37 mouse cellular contexts compared by ENCODE assay signal in genomic region chr5:49563751-49564150, GRCm38 (mm10). TPM values are rescaled to one million over a fixed set of nuclear protein-coding genes. Genes with fewer than 3 reads are reported as not detected.
"Had no signal": no experiment of that assay in that cellular context is flagged by ENCODE, and none has a peak within 500 bp of the region (broad histone marks: within the 10 kb centered on the region; RNA-seq: fewer than 3 reads in every experiment).

No protein-coding gene starts in this region.

- H3K4me1 ChIP-seq: limb, embryonic 10.5 days; limb, embryonic 12.5 days; limb, embryonic 13.5 days; limb, embryonic 15.5 days; liver, embryonic 12.5 days; liver, embryonic 13.5 days; liver, embryonic 15.5 days; lung, embryonic 15.5 days; megakaryocyte, embryonic 14.5 days; midbrain, embryonic 10.5 days; midbrain, embryonic 12.5 days; midbrain, embryonic 13.5 days; midbrain, embryonic 15.5 days; neural tube, embryonic 12.5 days; neural tube, embryonic 13.5 days had no signal

- H3K27ac ChIP-seq: limb, embryonic 10.5 days; limb, embryonic 12.5 days; limb, embryonic 13.5 days; limb, embryonic 15.5 days; liver, embryonic 12.5 days; liver, embryonic 13.5 days; liver, embryonic 14.5 days; liver, embryonic 15.5 days; lung, embryonic 15.5 days; macrophage; midbrain, embryonic 10.5 days; midbrain, embryonic 12.5 days; midbrain, embryonic 13.5 days; midbrain, embryonic 15.5 days; neural tube, embryonic 12.5 days; neural tube, embryonic 13.5 days had no signal

- ATAC-seq: liver, embryonic 12.5 days; liver, postnatal 0 days; lung, postnatal 0 days; midbrain, embryonic 13.5 days; midbrain, embryonic 15.5 days; midbrain, embryonic 16.5 days had no signal

- H3K9me3 ChIP-seq: limb, embryonic 10.5 days; limb, embryonic 12.5 days; limb, embryonic 13.5 days; limb, embryonic 15.5 days; liver, embryonic 12.5 days; liver, embryonic 13.5 days; liver, embryonic 15.5 days; lung, embryonic 15.5 days; megakaryocyte, embryonic 14.5 days; midbrain, embryonic 10.5 days; midbrain, embryonic 12.5 days; midbrain, embryonic 13.5 days; midbrain, embryonic 15.5 days; neural tube, embryonic 12.5 days; neural tube, embryonic 13.5 days had no signal

- H3K9ac ChIP-seq: limb, embryonic 12.5 days; limb, embryonic 13.5 days; limb, embryonic 15.5 days; liver, embryonic 12.5 days; liver, embryonic 13.5 days; liver, embryonic 14.5 days; liver, embryonic 15.5 days; liver, postnatal 0 days; lung, embryonic 14.5 days; lung, embryonic 15.5 days; midbrain, embryonic 12.5 days; midbrain, embryonic 13.5 days; midbrain, embryonic 15.5 days; neural tube, embryonic 12.5 days; neural tube, embryonic 13.5 days had no signal

- DNase-seq: left cerebral cortex, postnatal 4 days; liver; liver, embryonic 13.5 days; liver, postnatal 0 days; lung, adult 18-20 months; lung, adult 2 months; lung, embryonic 14.5 days; lung, postnatal 10 days; lung, postnatal 14 days; lung, postnatal 36 days; lung, postnatal 4 days; midbrain, embryonic 14.5 days had no signal

- H3K4me3 ChIP-seq: limb, embryonic 10.5 days; limb, embryonic 12.5 days; limb, embryonic 13.5 days; limb, embryonic 15.5 days; liver, embryonic 12.5 days; liver, embryonic 13.5 days; liver, embryonic 15.5 days; lung, embryonic 15.5 days; megakaryocyte, embryonic 14.5 days; midbrain, embryonic 10.5 days; midbrain, embryonic 12.5 days; midbrain, embryonic 13.5 days; midbrain, embryonic 15.5 days; myocyte; neural tube, embryonic 12.5 days; neural tube, embryonic 13.5 days had no signal

- H3K4me2 ChIP-seq: limb, embryonic 12.5 days; limb, embryonic 13.5 days; limb, embryonic 15.5 days; liver, embryonic 11.5 days; liver, embryonic 12.5 days; liver, embryonic 13.5 days; liver, embryonic 15.5 days; lung, embryonic 14.5 days; lung, embryonic 15.5 days; midbrain, embryonic 11.5 days; midbrain, embryonic 12.5 days; midbrain, embryonic 13.5 days; midbrain, embryonic 15.5 days; neural tube, embryonic 12.5 days; neural tube, embryonic 13.5 days had no signal

- H3K27me3 ChIP-seq: limb, embryonic 12.5 days; limb, embryonic 13.5 days; limb, embryonic 15.5 days; liver, embryonic 12.5 days; liver, embryonic 13.5 days; liver, embryonic 15.5 days; lung, embryonic 15.5 days; megakaryocyte, embryonic 14.5 days; midbrain, embryonic 12.5 days; midbrain, embryonic 13.5 days; midbrain, embryonic 15.5 days; neural tube, embryonic 12.5 days; neural tube, embryonic 13.5 days had no signal

- H3K36me3 ChIP-seq: limb, embryonic 10.5 days; limb, embryonic 12.5 days; limb, embryonic 13.5 days; limb, embryonic 15.5 days; liver, embryonic 12.5 days; liver, embryonic 13.5 days; liver, embryonic 15.5 days; lung, embryonic 15.5 days; midbrain, embryonic 10.5 days; midbrain, embryonic 12.5 days; midbrain, embryonic 13.5 days; midbrain, embryonic 15.5 days; neural tube, embryonic 12.5 days; neural tube, embryonic 13.5 days had no signal

RNA-seq across cellular contexts. Expression of gene Kcnip4, which starts 39.0 kb away (rescaled TPM):
- total RNA-seq: liver, adult 2 months; megakaryocyte, adult 5-6 weeks; megakaryocyte-erythroid progenitor cell, adult 5-6 weeks; monocyte, adult 5-6 weeks had no signal
- polyA plus RNA-seq: liver, adult 2 months; macrophage had no signal
